Mouse (Mus musculus) heart, adult 2 months (tissue): ENCODE data around the gene Vegfa. TPM values are rescaled to one million over a fixed set of nuclear protein-coding genes. Genes with fewer than 3 reads are reported as not detected.
"Not testable (repeated sequence)": the region's sequence is repeated elsewhere in the genome, so short reads cannot be mapped to it uniquely, and the experiment has no call there.

Source experiments
- DNase-seq, 2 experiments: peaks; one replicate each; pipeline ENCODE4 v3.0.0; 2021
- H3K27ac ChIP-seq: fragments of 200-600 bp; 2 replicates; pipeline ENCODE4 v1.8.1; 2022
- H3K27me3 ChIP-seq: fragments of 200-500 bp; 2 replicates; pipeline ENCODE4 v1.6.1; 2012; ENCODE audit warnings: mild to moderate bottlenecking, low read length, inconsistent platforms, mixed read lengths; ENCODE audit not compliant: control insufficient read depth, insufficient read depth
- H3K36me3 ChIP-seq: fragments of 200-500 bp; 2 replicates; pipeline ENCODE4 v1.6.1; 2012; ENCODE audit warnings: low read length, inconsistent platforms; ENCODE audit not compliant: control insufficient read depth, insufficient read depth
- H3K4me1 ChIP-seq: fragments of 200-500 bp; 2 replicates; pipeline ENCODE4 v1.6.1; 2011; ENCODE audit warnings: low read length; ENCODE audit not compliant: control insufficient read depth, insufficient read depth
- H3K4me3 ChIP-seq: fragments of 200-600 bp; 2 replicates; pipeline ENCODE4 v1.8.1; 2022
- H3K79me2 ChIP-seq: fragments of 200-500 bp; replicated peaks from 2 replicates; pipeline ENCODE4 v1.6.1; 2012; ENCODE audit warnings: mild to moderate bottlenecking, inconsistent platforms, low read length, moderate library complexity, mixed read lengths; ENCODE audit not compliant: control insufficient read depth, insufficient read depth
- H3K9ac ChIP-seq: fragments of 200-500 bp; 2 replicates; pipeline ENCODE4 v1.6.1; 2012; ENCODE audit warnings: low read depth, mild to moderate bottlenecking, control low read depth, inconsistent platforms, low read length, mixed read lengths
- CTCF ChIP-seq: fragments of 200-600 bp; IDR thresholded peaks from 2 replicates; pipeline ENCODE4 v1.8.1; 2022; ENCODE audit warnings: antibody characterized with exemption, mild to moderate bottlenecking, moderate library complexity
- EP300 ChIP-seq: fragments of 200-500 bp; IDR thresholded peaks from 2 replicates; pipeline ENCODE4 v1.6.1; 2011; ENCODE audit warnings: low read depth, low read length, control low read depth; ENCODE audit not compliant: insufficient read depth
- POLR2A ChIP-seq: fragments of 200-500 bp; IDR thresholded peaks from 2 replicates; pipeline ENCODE4 v1.6.1; 2011; ENCODE audit warnings: mild to moderate bottlenecking, low read depth, low read length, control low read depth; ENCODE audit not compliant: insufficient read depth
- WGBS: fragments of 180-500 bp; shearing (Covaris S2); methylation state at CpG from one replicate; pipeline ENCODE4 v1.1.7; 2018; 5-methylcytosine and 5-hydroxymethylcytosine counted together
- intact Hi-C: fragments of 180-260 bp; cut with DNase I; formaldehyde crosslinking; loops from one replicate; pipeline ENCODE4 v1.15.1; 2025
- polyA plus RNA-seq: library from polyadenylated mRNA; depleted of rRNA; stranded (reverse); fragments of >200 nt; gene quantifications from 2 replicates; pipeline ENCODE4 v1.2.3, GENCODE M21; 2012
- total RNA-seq, 2 experiments: library from RNA; stranded (reverse); gene quantifications; 2 replicates each; pipeline ENCODE4 v1.2.3; 2021

The Vegfa gene
- total and polyA plus RNA-seq, 3 experiments, result 207 to 384 (median 328) TPM

DNA sequence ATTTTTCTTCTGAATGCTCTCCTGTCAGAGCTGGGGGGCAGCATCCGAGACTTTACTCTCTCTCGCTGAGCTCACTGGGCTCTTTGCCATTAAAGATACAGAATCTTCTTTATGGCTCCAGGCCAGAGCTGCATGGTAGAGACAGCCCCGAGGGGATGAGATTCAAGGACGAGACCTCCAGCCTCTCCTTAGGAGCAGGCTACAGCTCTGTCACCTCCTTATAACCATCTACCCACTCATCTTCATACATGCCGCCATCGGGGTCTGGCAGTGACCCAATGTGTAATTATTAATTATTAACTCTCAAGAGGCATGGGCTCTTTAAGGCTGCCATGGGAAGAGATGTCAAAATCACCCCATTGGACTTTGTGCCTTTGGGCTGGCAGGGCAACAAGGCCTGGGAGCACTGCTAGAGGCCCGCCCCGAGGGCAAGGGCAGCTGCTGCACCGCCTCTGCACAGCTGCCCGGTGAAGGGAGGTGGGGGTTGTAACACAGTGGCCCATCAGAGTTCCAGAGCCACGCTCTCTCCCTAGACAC lies 37.8 kb downstream of the Vegfa start:
- intact Hi-C loops, result no loop called here
- no peak overlapping the region for H3K27ac ChIP-seq
- no peak overlapping the region for H3K9ac ChIP-seq
- no peaks in the 10 kb centered on the region for H3K79me2 ChIP-seq
- H3K4me3 ChIP-seq, result no peak overlapping the region
- DNase-seq, result no peak
- TF ChIP-seq CTCF, result no peak
- no peak for TF ChIP-seq EP300
- no peak for TF ChIP-seq POLR2A
- H3K4me1 ChIP-seq, result peaks cover 1% of the 10 kb centered on the region; the same call in 1 of the 2 replicates
- H3K27me3 ChIP-seq, result no peaks in the 10 kb centered on the region
- 57% methylated on average over 11 of the region's 11 CpGs for WGBS
- H3K36me3 ChIP-seq, result no peaks in the 10 kb centered on the region

DNA sequence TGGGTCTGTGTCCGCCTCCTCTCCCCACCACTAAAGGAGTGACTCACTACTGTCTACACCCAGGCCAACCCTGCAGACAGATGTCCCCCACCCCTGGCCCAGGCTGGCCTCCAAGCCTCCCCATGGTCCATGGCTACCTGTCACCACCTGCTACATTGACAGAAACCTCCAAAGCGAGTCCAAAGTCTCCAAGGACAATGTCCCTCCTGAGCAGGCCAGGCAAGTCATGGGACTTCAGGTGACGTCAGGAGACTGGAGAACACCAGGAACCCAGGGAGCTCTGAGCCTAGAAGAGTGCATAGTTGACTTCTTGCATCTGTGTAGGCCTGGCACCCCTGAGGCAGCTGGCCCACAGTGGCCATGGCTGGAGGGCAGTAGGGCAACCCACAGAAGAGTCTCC lies 45.3 kb downstream of the Vegfa start:
- Histone ChIP-seq H3K79me2 (no peaks in the 10 kb centered on the region), H3K9ac (no peak overlapping the region), H3K4me3 (no peak overlapping the region), H3K4me1 (no peaks in the 10 kb centered on the region), H3K27ac (no peak overlapping the region), H3K36me3 (no peaks in the 10 kb centered on the region), H3K27me3 (no peaks in the 10 kb centered on the region)
- intact Hi-C loops, result no loop called here
- DNase-seq, result no peak
- TF ChIP-seq CTCF, result no peak
- TF ChIP-seq POLR2A, result no peak
- no peak for TF ChIP-seq EP300
- 88% methylated on average over 3 of the region's 3 CpGs for WGBS

DNA sequence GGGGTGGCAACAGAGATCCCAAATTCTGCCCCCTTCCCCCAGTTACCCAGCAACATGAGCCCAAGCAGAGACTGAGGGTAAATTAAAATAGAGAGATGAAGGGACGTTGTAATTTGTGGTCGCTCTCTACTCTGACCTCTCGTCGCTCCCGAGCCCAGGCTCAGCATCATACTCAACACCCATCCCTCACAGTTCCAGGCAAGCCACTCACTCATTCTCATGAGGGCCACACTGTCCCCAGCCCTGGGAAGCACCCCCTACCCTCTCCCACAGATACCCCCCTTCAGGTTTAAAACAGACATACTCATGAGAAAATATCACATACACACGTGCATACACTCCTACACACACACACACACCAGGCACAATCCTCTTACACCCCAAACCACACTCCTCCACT lies 45.8 kb downstream of the Vegfa start:
- Histone ChIP-seq H3K36me3 (no peaks in the 10 kb centered on the region), H3K27ac (no peak overlapping the region), H3K4me1 (no peaks in the 10 kb centered on the region), H3K79me2 (no peaks in the 10 kb centered on the region; the same call in 1 of the 2 replicates), H3K4me3 (no peak overlapping the region), H3K9ac (no peak overlapping the region), H3K27me3 (no peaks in the 10 kb centered on the region)
- 80% methylated on average over 6 of the region's 6 CpGs for WGBS
- TF ChIP-seq EP300 (no peak), POLR2A (no peak), CTCF (no peak)
- no peak for DNase-seq
- intact Hi-C loops, result no loop called here

DNA sequence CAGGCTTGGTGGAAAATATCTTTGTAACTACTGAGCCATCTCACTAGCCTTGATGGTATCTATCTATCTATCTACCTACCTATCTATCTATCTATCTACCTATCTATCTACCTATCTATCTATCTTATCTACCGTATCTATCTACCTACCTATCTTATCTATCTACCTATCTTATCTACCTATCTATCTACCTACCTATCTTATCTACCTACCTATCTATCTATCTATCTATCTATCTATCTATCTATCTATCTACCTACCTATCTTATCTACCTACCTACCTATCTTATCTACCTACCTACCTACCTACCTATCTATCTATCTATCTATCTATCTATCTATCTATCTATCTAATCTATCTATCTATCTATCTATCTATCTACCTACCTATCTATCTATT lies 49.0 kb downstream of the Vegfa start:
- H3K4me3 ChIP-seq, H3K4me1 ChIP-seq, H3K36me3 ChIP-seq, intact Hi-C loops, H3K27me3 ChIP-seq, H3K79me2 ChIP-seq, H3K9ac ChIP-seq, H3K27ac ChIP-seq, DNase-seq: not testable (repeated sequence)
- WGBS, result 89% methylated on average over 1 of the region's 1 CpGs

DNA sequence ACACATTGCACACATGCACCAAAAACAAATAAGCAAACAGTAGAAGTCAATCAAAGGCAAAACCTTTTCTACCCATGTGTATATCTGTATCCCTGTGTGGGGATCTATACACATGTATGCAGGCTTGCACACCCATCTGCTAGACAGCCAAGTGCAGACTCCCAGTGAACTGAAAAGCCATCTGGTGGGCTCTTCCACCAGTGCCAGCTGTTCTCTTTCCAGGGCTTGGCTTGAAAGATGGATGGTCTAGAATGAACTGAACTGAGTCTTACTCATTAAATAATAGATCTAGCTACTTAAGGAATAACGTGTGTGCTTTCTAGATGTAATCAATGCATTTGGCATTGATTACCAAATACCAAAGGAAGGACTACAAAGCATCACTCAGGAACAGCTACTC lies 50.3 kb downstream of the Vegfa start:
- H3K4me3 ChIP-seq, result no peak overlapping the region
- H3K79me2 ChIP-seq, result no peaks in the 10 kb centered on the region; the same call in 1 of the 2 replicates
- H3K4me1 ChIP-seq, result no peaks in the 10 kb centered on the region
- TF ChIP-seq CTCF (no peak), POLR2A (no peak), EP300 (no peak)
- H3K9ac ChIP-seq, result no peak overlapping the region
- WGBS, result 80% methylated on average over 1 of the region's 1 CpGs
- H3K36me3 ChIP-seq, result no peaks in the 10 kb centered on the region
- DNase-seq, result no peak
- no peak overlapping the region for H3K27ac ChIP-seq
- H3K27me3 ChIP-seq, result no peaks in the 10 kb centered on the region
- intact Hi-C loops, result no loop called here

DNA sequence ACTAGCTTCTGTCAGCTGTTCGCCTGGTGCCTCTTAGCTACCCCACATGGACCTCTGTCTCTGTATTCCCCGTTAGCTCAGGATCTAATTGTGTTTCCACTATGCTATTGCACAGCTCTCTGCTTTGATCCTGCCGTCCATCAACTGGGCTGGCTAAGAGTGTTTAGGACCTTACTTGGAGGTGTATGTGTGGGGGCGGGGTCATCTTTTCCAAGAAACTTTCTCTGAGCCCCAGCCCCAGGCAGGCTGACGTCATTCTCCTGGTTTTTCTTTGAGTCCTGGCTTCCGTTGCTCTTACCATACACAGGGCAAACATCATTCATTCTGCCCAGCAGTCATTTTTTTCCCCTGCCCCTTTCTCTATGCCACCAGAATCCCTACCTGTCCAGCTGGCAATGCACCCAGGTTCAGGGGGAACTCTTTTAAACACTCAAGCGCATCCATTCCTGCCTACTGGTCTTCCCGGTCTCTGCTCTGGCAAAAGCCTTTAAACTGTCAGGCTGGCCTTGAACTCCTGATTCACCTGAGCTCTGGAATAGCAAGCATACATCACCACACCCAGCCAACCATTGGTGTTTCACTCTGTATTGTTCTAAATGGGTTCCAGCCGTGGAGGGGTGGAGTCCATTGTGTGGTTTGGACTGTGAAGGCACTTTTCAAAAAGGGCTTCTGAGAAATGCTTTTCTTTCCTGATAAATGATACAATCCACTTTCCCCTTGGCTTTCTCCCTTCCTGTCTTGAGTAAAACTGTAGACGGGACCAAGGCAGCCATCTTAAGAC lies 53.0 kb downstream of the Vegfa start:
- H3K79me2 ChIP-seq, result no peaks in the 10 kb centered on the region; the same call in 1 of the 2 replicates
- no peaks in the 10 kb centered on the region for H3K4me1 ChIP-seq
- H3K27ac ChIP-seq, result no peak overlapping the region
- no peak overlapping the region for H3K9ac ChIP-seq
- TF ChIP-seq CTCF (no peak), EP300 (no peak), POLR2A (no peak)
- no peak for DNase-seq
- intact Hi-C loops, result no loop called here
- H3K27me3 ChIP-seq, result no peaks in the 10 kb centered on the region
- 75% methylated on average over 10 of the region's 10 CpGs for whole genome bisulfite sequencing
- no peaks in the 10 kb centered on the region for H3K36me3 ChIP-seq
- H3K4me3 ChIP-seq, result no peak overlapping the region
